Mouse (Mus musculus) neural tube, embryonic 10.5 days (tissue): ENCODE results near the gene Dgat2.

Experiments used
- DNase-seq: peaks from one replicate; pipeline ENCODE4 v3.0.0-alpha.2; 2017; ENCODE audit warnings: low spot score; ENCODE audit errors: extremely low spot score

Gene Dgat2

GRCm38 (mm10) chr7:99162462-99162861, 20.1 kb downstream of the Dgat2 start:
- no peak for DNase-seq

- DNase-seq, result no peak
Observed at GRCm38 (mm10) chr7:99161961-99162360, 20.6 kb downstream of the Dgat2 start.

GRCm38 (mm10) chr7:99161529-99161928, 21.0 kb downstream of the Dgat2 start:
- DNase-seq, result no peak

- no peak for DNase-seq
Observed at GRCm38 (mm10) chr7:99160995-99161394, 21.5 kb downstream of the Dgat2 start.

- DNase-seq, result no peak
Observed at GRCm38 (mm10) chr7:99159446-99159845, 23.1 kb downstream of the Dgat2 start.

- no peak for DNase-seq
Observed at GRCm38 (mm10) chr7:99158904-99159303, 23.6 kb downstream of the Dgat2 start.

GRCm38 (mm10) chr7:99158011-99158410, 24.5 kb downstream of the Dgat2 start:
- DNase-seq, result no peak

GRCm38 (mm10) chr7:99156737-99157136, 25.8 kb downstream of the Dgat2 start:
- DNase-seq, result no peak

GRCm38 (mm10) chr7:99155311-99156289, 26.9 kb downstream of the Dgat2 start:
- DNase-seq, result peak; percentile 71

- DNase-seq, result peak; percentile 47
Observed at GRCm38 (mm10) chr7:99154648-99155151, 27.8 kb downstream of the Dgat2 start.

GRCm38 (mm10) chr7:99153686-99154202, 28.8 kb downstream of the Dgat2 start:
- no peak for DNase-seq

GRCm38 (mm10) chr7:99152756-99153155, 29.8 kb downstream of the Dgat2 start:
- no peak for DNase-seq

GRCm38 (mm10) chr7:99151342-99151741, 31.2 kb downstream of the Dgat2 start:
- peak; percentile 92 for DNase-seq

GRCm38 (mm10) chr7:99149017-99149416, 33.5 kb downstream of the Dgat2 start:
- no peak for DNase-seq

- no peak for DNase-seq
Observed at GRCm38 (mm10) chr7:99147494-99147893, 35.0 kb downstream of the Dgat2 start.

- DNase-seq, result no peak
Observed at GRCm38 (mm10) chr7:99146906-99147305, 35.6 kb downstream of the Dgat2 start.

GRCm38 (mm10) chr7:99146011-99146410, 36.5 kb downstream of the Dgat2 start:
- no peak for DNase-seq

- DNase-seq, result no peak
Observed at GRCm38 (mm10) chr7:99144616-99145015, 37.9 kb downstream of the Dgat2 start.

GRCm38 (mm10) chr7:99143244-99143643, 39.3 kb downstream of the Dgat2 start:
- no peak for DNase-seq

GRCm38 (mm10) chr7:99141919-99142606, 40.5 kb downstream of the Dgat2 start:
- no peak for DNase-seq

GRCm38 (mm10) chr7:99140984-99141918, 41.3 kb downstream of the Dgat2 start, which contains the start of gene Uvrag:
TSS of gene Uvrag (minus strand) at chr7:99141141.
- DNase-seq, result peak; percentile 99
